Mouse (Mus musculus) Muller cell, postnatal 12 days (primary cell): ENCODE data around the gene Inpp4a.
A peak's percentile ranks its signal among the peaks of the same experiment; 100 is the strongest.

Experiments used
- DNase-seq: peaks from one replicate; pipeline ENCODE4 v3.0.0-alpha.2; 2015; ENCODE audit errors: inconsistent ontology term

Gene Inpp4a

GRCm38 (mm10) chr1:37408678-37409077 lies 109.0 kb downstream of the Inpp4a start:
- DNase-seq, result no peak

DNA sequence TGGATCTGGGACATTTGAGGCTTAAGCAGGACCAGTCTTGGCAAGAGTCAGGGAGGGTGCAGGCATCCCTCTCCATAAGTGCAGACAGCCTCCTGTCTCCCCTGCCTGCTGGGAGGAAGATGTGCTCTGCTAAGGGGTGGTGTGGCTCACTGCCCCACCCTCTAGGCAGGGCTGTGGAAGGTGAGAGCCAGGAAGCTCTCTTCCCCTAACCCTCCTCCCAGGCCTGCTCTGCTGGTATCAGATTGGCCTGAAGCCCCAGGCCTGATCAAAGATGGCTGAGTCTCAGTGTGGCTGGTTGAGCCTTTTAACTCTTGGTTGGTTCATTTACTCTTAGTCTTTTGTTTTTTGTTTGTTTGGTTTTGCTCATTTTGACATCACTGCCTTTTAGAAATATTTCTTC lies 110.0 kb downstream of the Inpp4a start:
- no peak for DNase-seq

DNA sequence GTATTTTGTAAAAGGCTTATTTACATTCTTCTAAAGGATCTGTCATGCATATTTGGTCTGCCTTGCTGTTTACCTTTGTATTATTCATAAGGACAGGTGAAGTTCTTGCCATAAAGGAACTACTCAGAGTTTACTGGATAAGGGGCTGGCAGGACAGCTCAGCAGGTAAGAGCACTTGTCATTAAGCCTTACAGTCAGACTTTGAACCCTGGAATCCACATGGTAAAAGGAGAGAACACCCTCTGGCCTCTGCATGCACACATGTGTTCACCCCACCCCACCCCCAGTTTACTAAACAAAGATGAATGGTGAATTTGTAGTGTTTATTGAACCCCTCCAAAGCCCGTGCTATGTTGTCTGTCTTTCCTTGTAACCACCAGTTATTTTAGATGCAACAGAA lies 115.7 kb downstream of the Inpp4a start:
- no peak for DNase-seq

GRCm38 (mm10) chr1:37419420-37419819 lies 119.8 kb downstream of the Inpp4a start:
- DNase-seq, result no peak

DNA sequence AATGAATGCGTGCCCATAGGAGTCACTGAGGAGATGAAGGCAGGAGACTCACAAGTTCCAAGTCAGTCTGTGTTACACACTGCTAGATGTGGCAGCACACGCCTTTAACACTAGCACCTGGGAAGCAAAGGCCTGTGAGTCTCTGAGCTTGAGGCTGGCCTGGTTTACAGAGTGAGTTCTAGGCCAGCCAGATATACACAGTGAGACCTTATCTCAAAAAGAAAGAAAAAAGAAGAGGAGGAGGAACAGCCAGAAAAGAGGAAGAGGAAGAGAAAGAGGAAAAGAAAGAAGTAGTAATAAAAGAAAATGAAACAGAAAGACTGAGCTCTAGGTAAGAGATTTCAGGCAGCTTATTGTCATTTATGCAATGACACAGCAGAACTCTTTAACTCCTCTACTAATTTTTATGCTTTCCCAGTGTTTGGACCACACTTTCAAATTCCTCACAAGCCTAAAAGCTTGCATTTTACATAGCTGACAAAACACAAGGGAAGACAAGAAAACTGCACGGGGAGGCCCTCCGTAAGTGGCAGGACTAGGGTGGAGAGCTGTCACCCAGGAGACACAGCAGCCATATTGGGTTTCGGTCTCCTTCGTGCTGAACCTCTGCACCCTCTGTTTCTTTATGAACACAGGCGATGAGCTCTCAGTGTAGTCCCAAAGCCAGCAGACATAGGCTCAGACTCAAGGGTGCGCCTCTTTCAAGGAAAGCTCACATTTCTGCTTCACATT lies 127.6 kb downstream of the Inpp4a start:
- DNase-seq, result no peak

GRCm38 (mm10) chr1:37428911-37429310 lies 129.2 kb downstream of the Inpp4a start:
- DNase-seq, result peak; percentile 12

GRCm38 (mm10) chr1:37429366-37430296 lies 130.0 kb downstream of the Inpp4a start, which contains the start of the genes Coa5 and Unc50:
TSS of gene Coa5 (minus strand) at chr1:37430103.
TSS of gene Unc50 (plus strand) at chr1:37430139.
- DNase-seq, result peak; percentile 94

GRCm38 (mm10) chr1:37430297-37430840 lies 130.7 kb downstream of the Inpp4a start:
- DNase-seq, result no peak

DNA sequence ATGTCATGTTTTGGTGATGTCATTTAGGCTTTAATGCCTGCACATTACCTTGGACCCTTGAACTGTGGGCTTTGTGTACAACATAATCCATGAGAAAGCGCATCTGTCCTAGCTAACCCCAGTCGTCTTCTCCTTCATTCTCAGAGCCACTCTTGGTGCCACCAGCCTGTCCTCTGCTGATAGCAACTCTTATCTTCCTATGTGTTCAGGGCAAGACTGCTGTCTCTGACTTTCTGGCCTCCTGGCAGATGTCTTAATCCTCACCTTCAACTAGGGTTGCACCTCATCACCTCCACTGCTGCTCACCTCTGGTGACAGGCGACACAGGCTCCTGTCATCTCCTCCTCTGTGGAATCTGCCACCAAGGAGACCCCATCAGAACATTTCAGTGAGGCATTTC lies 136.8 kb downstream of the Inpp4a start:
- no peak for DNase-seq

DNA sequence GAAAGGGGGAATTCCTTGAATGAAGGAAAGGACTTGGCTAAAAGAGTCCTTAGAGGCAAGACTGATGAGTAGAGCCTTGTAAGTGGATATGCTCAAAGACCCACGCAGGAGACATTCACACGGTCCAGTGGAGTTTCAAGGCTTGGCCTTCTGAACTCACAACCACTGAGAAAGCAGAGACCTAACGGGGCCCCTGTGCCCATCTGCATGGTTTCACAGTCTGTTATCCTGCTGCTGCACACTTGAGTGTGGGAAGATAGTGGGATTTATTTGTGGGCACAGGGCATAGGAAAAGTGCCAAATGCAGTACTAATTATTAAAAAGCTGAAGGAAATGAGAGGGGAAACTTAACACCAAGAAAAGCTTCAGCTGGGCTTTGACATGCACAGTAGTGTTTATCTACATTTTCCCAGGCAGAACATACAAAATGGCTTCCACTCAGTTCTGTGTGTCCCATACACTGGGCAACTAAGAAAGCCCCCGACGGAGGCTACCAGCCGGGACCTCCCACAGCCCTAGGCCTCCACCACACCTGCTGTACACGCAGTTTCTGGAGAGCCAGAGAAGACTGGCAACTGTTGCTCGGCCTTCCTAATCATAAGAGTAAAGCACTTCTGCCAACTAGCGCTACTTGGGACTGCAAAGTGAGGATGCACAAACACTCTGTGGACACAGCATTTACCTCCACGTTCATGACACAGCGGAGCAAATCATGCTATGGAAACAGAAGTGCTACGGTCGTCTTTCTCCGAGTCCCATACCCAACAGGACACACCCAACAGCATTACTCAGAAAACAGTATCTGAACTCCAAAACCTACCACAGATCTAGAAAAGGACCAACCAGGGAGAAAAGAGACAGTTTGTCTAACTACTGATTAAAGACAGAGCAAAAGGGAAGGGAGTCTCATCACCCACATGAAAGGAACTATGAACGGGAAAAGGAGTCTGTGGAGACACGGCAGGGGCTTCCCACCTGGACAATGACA lies 143.5 kb downstream of the Inpp4a start:
- DNase-seq, result no peak

GRCm38 (mm10) chr1:37448361-37449095 lies 148.9 kb downstream of the Inpp4a start:
- no peak for DNase-seq

- DNase-seq, result no peak
Observed at GRCm38 (mm10) chr1:37451270-37451669, 151.6 kb downstream of the Inpp4a start.

DNA sequence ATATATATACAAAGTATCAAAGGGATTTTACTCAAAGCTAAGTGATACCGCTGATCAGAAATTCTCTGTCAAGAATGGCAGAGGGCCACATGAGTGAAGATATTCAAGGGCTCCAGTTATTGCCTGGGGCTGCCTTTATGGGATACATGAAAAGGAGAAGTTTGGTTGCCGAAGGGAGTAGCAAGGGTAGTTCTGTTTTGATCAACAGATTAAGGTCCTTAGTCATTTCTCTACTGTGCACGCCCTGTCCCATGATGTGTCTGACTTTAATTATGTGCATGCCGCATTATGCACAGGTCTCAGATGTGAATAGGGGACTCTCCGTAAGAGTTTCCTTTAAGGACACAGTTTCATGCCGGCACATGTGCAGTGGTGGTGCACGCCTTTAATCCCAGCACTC lies 157.9 kb downstream of the Inpp4a start:
- DNase-seq, result no peak
